Mouse (Mus musculus) megakaryocyte, embryonic 14.5 days (primary cell): Measurements from ENCODE around the gene Tmem108.

ENCODE experiments used
- FLI1 ChIP-seq: IDR thresholded peaks from 2 replicates; pipeline ENCODE4 v1.6.1; 2012; ENCODE audit warnings: low read length, inconsistent platforms, mixed read lengths
- GATA1 ChIP-seq: IDR thresholded peaks from 3 replicates; pipeline ENCODE4 v1.6.1; 2012; ENCODE audit warnings: mixed read lengths, low read length, inconsistent platforms, borderline replicate concordance

DNA sequence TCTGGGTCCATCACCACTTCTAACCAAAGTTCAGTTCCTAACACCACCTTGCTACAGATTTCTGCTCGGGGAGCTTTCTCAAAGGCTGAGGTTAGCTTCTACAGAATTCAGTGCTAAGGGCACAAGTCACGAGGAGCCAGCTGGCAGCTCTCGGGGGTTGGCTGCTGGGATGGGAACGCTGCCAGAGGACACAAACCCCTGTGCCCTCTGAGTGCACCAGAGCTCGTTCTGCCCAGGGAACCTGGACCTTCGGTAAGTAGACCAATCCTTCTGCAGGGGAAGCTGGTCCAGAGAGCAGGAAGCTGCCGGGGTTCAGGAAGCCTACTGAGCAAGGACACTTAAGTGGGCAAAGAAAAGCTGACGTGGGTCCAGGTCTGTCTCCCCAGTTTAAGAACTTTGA is 40.6 kb downstream of the Tmem108 start:
- TF ChIP-seq GATA1 (no peak), FLI1 (no peak)
